Mouse (Mus musculus) hindbrain, embryonic 16.5 days (tissue): Measurements from ENCODE around the gene Tfpi. TPM values are rescaled to one million over a fixed set of nuclear protein-coding genes. Genes with fewer than 3 reads are reported as not detected.

Source experiments
- ATAC-seq: fragments of 200-750 bp; cut with Nextera tagmentation; 2 replicates; pipeline ENCODE4 v1.8.0; 2017; ENCODE audit warnings: moderate TSS enrichment, moderate library complexity
- H3K27ac ChIP-seq: fragments of 300-500 bp; sonication (generic); 2 replicates; pipeline ENCODE4 v1.5.1; 2014; ENCODE audit warnings: low read depth, mild to moderate bottlenecking, control low read depth, low read length, moderate library complexity
- H3K27me3 ChIP-seq: fragments of 300-500 bp; sonication (generic); replicated peaks from 2 replicates; pipeline ENCODE4 v1.6.1; 2014; ENCODE audit warnings: low read length; ENCODE audit not compliant: control insufficient read depth, insufficient read depth
- H3K36me3 ChIP-seq: fragments of 300-500 bp; sonication (generic); 2 replicates; pipeline ENCODE4 v1.6.1; 2014; ENCODE audit warnings: mild to moderate bottlenecking, low read length, moderate library complexity, mixed read lengths; ENCODE audit not compliant: control insufficient read depth, insufficient read depth
- H3K4me1 ChIP-seq: fragments of 300-500 bp; sonication (generic); 2 replicates; pipeline ENCODE4 v1.6.1; 2014; ENCODE audit warnings: low read depth, low read length; ENCODE audit not compliant: control insufficient read depth, insufficient read depth
- H3K4me2 ChIP-seq: fragments of 300-500 bp; sonication (generic); 2 replicates; pipeline ENCODE4 v1.6.1; 2014; ENCODE audit warnings: mild to moderate bottlenecking, low read length, control low read depth, moderate library complexity
- H3K4me3 ChIP-seq: fragments of 300-500 bp; sonication (generic); 2 replicates; pipeline ENCODE4 v1.5.1; 2014; ENCODE audit warnings: mild to moderate bottlenecking, low read length, control low read depth, moderate library complexity
- H3K9ac ChIP-seq: fragments of 300-500 bp; sonication (generic); 2 replicates; pipeline ENCODE4 v1.6.1; 2014; ENCODE audit warnings: low read depth, mild to moderate bottlenecking, control low read depth, low read length, moderate library complexity
- H3K9me3 ChIP-seq: fragments of 300-500 bp; sonication (generic); 2 replicates; pipeline ENCODE4 v1.6.1; 2014; ENCODE audit warnings: mild to moderate bottlenecking, low read length, moderate library complexity; ENCODE audit not compliant: control insufficient read depth
- WGBS: fragments of 180-500 bp; shearing (Covaris S2); extraction: QIAGEN DNeasy Blood & Tissue Kit; methylation state at CpG from one replicate; pipeline ENCODE4 v1.1.7; 2014; 5-methylcytosine and 5-hydroxymethylcytosine counted together
- polyA plus RNA-seq: library from polyadenylated mRNA; unstranded; fragments of >200 nt; fragmentation: Nextera tagmentation; extraction: Ambion mirVana; gene quantifications from 2 replicates; pipeline ENCODE4 v1.2.1, GENCODE M21; 2015

The Tfpi gene
- polyA plus RNA-seq, 1 experiment from 2014 or later: 19.1 TPM

- Histone ChIP-seq H3K27ac (no peak overlapping the region), H3K27me3 (no peaks in the 10 kb centered on the region), H3K4me2 (no peak overlapping the region), H3K9me3 (no peaks in the 10 kb centered on the region), H3K36me3 (no peaks in the 10 kb centered on the region), H3K4me3 (no peak overlapping the region), H3K4me1 (no peaks in the 10 kb centered on the region; the same call in 1 of the 2 replicates), H3K9ac (no peak overlapping the region)
- WGBS: 93% methylated on average over 4 of the region's 4 CpGs
- no peak for ATAC-seq
These were observed 50.0 kb downstream of the Tfpi start for GRCm38 (mm10) chr2:84426531-84426930.

GRCm38 (mm10) chr2:84425138-84425537 is 51.4 kb downstream of the Tfpi start, which contains the start of gene Calcrl:
TSS of gene Calcrl (minus strand) at chr2:84425411.
- Histone ChIP-seq H3K27me3 (no peaks in the 10 kb centered on the region), H3K4me2 (peak within 1 kb of the TSS; percentile 65), H3K27ac (peak within 1 kb of the TSS; percentile 63), H3K4me3 (peak within 1 kb of the TSS; percentile 39), H3K9me3 (no peaks in the 10 kb centered on the region), H3K4me1 (no peaks in the 10 kb centered on the region; the same call in 1 of the 2 replicates), H3K36me3 (no peaks in the 10 kb centered on the region), H3K9ac (peak within 1 kb of the TSS; percentile 48)
- 2% methylated on average over 10 of the region's 10 CpGs for WGBS
- peak; percentile 85 for ATAC-seq

GRCm38 (mm10) chr2:84416501-84416900 is 60.1 kb downstream of the Tfpi start:
- Histone ChIP-seq H3K4me3 (no peak overlapping the region), H3K36me3 (no peaks in the 10 kb centered on the region), H3K27ac (no peak overlapping the region), H3K4me1 (no peaks in the 10 kb centered on the region), H3K9me3 (no peaks in the 10 kb centered on the region), H3K27me3 (no peaks in the 10 kb centered on the region), H3K9ac (no peak overlapping the region), H3K4me2 (no peak overlapping the region)
- 58% methylated on average over 4 of the region's 4 CpGs for WGBS
- ATAC-seq: peak; percentile 52; the same call in 1 of the 2 replicates

- Histone ChIP-seq H3K36me3 (no peaks in the 10 kb centered on the region), H3K4me1 (no peaks in the 10 kb centered on the region), H3K27me3 (no peaks in the 10 kb centered on the region), H3K4me3 (no peak overlapping the region), H3K4me2 (no peak overlapping the region), H3K9me3 (no peaks in the 10 kb centered on the region), H3K27ac (no peak overlapping the region), H3K9ac (no peak overlapping the region)
- no peak for ATAC-seq
These were observed 66.6 kb downstream of the Tfpi start for GRCm38 (mm10) chr2:84409796-84410592.

- 81% methylated on average over 3 of the region's 3 CpGs for WGBS
- Histone ChIP-seq H3K4me2 (no peak overlapping the region), H3K27ac (no peak overlapping the region)
These were observed 71.7 kb downstream of the Tfpi start for GRCm38 (mm10) chr2:84404834-84405233.

GRCm38 (mm10) chr2:84402713-84403112 is 73.9 kb downstream of the Tfpi start:
- no peaks in the 10 kb centered on the region for H3K27me3 ChIP-seq
- H3K4me1 ChIP-seq: no peaks in the 10 kb centered on the region
- no peaks in the 10 kb centered on the region for H3K9me3 ChIP-seq
- H3K36me3 ChIP-seq: no peaks in the 10 kb centered on the region
- 87% methylated on average over 3 of the region's 3 CpGs for WGBS
- no peak overlapping the region for H3K27ac ChIP-seq
- H3K4me3 ChIP-seq: no peak overlapping the region
- no peak for ATAC-seq
- H3K9ac ChIP-seq: no peak overlapping the region
- no peak overlapping the region for H3K4me2 ChIP-seq

More at GRCm38 (mm10) chr2:84404834-84405233, 71.7 kb downstream of the Tfpi start:
- no peak for ATAC-seq
- Histone ChIP-seq H3K4me1 (no peaks in the 10 kb centered on the region), H3K27me3 (no peaks in the 10 kb centered on the region), H3K9ac (no peak overlapping the region), H3K9me3 (no peaks in the 10 kb centered on the region), H3K4me3 (no peak overlapping the region), H3K36me3 (no peaks in the 10 kb centered on the region)

GRCm38 (mm10) chr2:84396557-84396956 is 80.0 kb downstream of the Tfpi start:
- peak; percentile 37; the same call in 1 of the 2 replicates for ATAC-seq

GRCm38 (mm10) chr2:84393236-84393635 is 83.3 kb downstream of the Tfpi start:
- Histone ChIP-seq H3K4me2 (no peak overlapping the region), H3K9ac (no peak overlapping the region), H3K9me3 (no peaks in the 10 kb centered on the region), H3K4me1 (no peaks in the 10 kb centered on the region), H3K4me3 (no peak overlapping the region), H3K27me3 (no peaks in the 10 kb centered on the region), H3K27ac (no peak overlapping the region), H3K36me3 (no peaks in the 10 kb centered on the region)
- no peak for ATAC-seq
- WGBS: 91% methylated on average over 4 of the region's 4 CpGs

More at GRCm38 (mm10) chr2:84396557-84396956, 80.0 kb downstream of the Tfpi start:
- H3K4me3 ChIP-seq: no peak overlapping the region
- H3K4me2 ChIP-seq: no peak overlapping the region
- no peaks in the 10 kb centered on the region for H3K27me3 ChIP-seq
- WGBS: 67% methylated on average over 4 of the region's 4 CpGs
- no peaks in the 10 kb centered on the region for H3K4me1 ChIP-seq
- H3K27ac ChIP-seq: no peak overlapping the region
- no peaks in the 10 kb centered on the region for H3K36me3 ChIP-seq
- H3K9ac ChIP-seq: no peak overlapping the region
- no peaks in the 10 kb centered on the region for H3K9me3 ChIP-seq

- Histone ChIP-seq H3K36me3 (no peaks in the 10 kb centered on the region), H3K27me3 (no peaks in the 10 kb centered on the region), H3K4me1 (no peaks in the 10 kb centered on the region), H3K9ac (no peak overlapping the region), H3K27ac (no peak overlapping the region), H3K9me3 (no peaks in the 10 kb centered on the region), H3K4me3 (no peak overlapping the region), H3K4me2 (no peak overlapping the region)
- ATAC-seq: no peak
These were observed 87.5 kb downstream of the Tfpi start for GRCm38 (mm10) chr2:84389075-84389474.
